Comparison of ENCODE assay signal across 12 mouse cellular contexts in the genomic region with DNA sequence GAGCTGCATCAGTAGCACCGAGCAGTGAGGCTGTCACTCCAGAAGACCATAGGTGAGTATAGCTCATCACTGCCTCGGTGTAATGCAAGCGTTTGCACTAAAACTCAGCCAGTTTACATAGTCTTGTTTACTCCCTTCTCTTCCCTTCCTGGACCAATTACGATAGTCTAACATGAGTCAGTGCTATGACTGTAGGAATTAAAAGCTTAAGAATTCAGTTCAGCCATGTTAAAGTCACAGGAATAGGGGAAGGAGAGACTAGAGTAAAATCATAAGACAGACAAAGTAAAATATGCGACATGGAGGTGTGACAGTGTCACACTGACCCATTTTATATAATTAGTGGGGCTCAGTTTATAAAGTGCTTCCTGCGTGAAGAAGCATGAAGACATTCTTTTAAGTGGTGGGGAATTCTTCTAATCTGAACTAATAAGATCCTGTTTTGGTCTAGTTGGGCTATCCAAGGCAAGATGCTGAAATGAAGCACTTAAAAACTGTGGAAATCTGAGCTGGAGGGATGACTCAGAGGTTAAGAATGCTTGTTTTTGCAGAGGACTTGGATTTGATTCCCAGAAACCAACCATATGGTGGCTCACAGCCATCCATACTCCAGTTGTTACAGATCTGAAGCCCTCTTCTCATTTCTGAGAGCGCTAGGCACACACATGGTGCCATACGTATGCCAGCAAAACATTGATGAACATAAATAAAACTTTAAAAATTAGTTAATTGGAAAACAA.
A peak's percentile ranks its signal among the peaks of the same experiment; 100 is the strongest.
DNase-seq lines count a peak whose midpoint lies in the region; ATAC-seq and TF ChIP-seq lines count a peak whose summit lies in the region.
"Had no signal": no experiment of that assay in that cellular context is flagged by ENCODE, and none has a peak within 500 bp of the region (broad histone marks: within the 10 kb centered on the region; RNA-seq: fewer than 3 reads in every experiment).

No protein-coding gene starts in this region.

- H3K9me3 ChIP-seq in heart, embryonic 11.5 days (replicated peaks; ENCODE audit: control insufficient read depth, low read length): peaks cover 2% of the 10 kb centered on the region; the same call in 1 of the 2 replicates
- H3K9me3 ChIP-seq in heart, embryonic 10.5 days: no peaks in the 10 kb centered on the region
- no peaks in the 10 kb centered on the region for H3K9me3 ChIP-seq in lung, embryonic 15.5 days
- H3K9me3 ChIP-seq in intestine, embryonic 14.5 days (ENCODE audit: control insufficient read depth, low read length): no peaks in the 10 kb centered on the region
- no peaks in the 10 kb centered on the region for H3K9me3 ChIP-seq in stomach, embryonic 16.5 days (replicated peaks; ENCODE audit: control insufficient read depth, low read length)
- H3K9me3 ChIP-seq: limb, embryonic 12.5 days had no signal

- H3K4me2 ChIP-seq in heart, embryonic 11.5 days: no peak overlapping the region
- H3K4me2 ChIP-seq in lung, embryonic 15.5 days: no peak overlapping the region
- no peak overlapping the region for H3K4me2 ChIP-seq in intestine, embryonic 14.5 days (ENCODE audit: low read length)
- H3K4me2 ChIP-seq in stomach, embryonic 16.5 days (ENCODE audit: low read depth, low read length): no peak overlapping the region
- H3K4me2 ChIP-seq: limb, embryonic 12.5 days had no signal

- no peak for TF ChIP-seq POLR2A in lung, adult 2 months (IDR thresholded peaks at IDR 0.05; ENCODE audit: borderline replicate concordance, extremely low read depth, low read depth, low read length)

- H3K4me3 ChIP-seq in heart, embryonic 11.5 days (ENCODE audit: low read depth, low read length): no peak overlapping the region
- H3K4me3 ChIP-seq in heart, embryonic 10.5 days: no peak overlapping the region
- no peak overlapping the region for H3K4me3 ChIP-seq in lung, embryonic 15.5 days
- H3K4me3 ChIP-seq in lung, adult 2 months (replicated peaks; ENCODE audit: extremely low read depth, low read depth, low read length): no peak overlapping the region
- no peak overlapping the region for H3K4me3 ChIP-seq in intestine, embryonic 14.5 days (ENCODE audit: low read depth, low read length)
- H3K4me3 ChIP-seq in stomach, embryonic 16.5 days (replicated peaks; ENCODE audit: low read length): no peak overlapping the region
- no peak overlapping the region for H3K4me3 ChIP-seq in gastrocnemius, adult 2 months
- H3K4me3 ChIP-seq: erythroblast, embryonic 14.5 days; limb, embryonic 12.5 days had no signal

- intact Hi-C loops in gastrocnemius, adult 2 months (cut with DNase I): no loop called here

- no peak for ATAC-seq in heart, embryonic 11.5 days (replicated peaks; ENCODE audit: insufficient number of reproducible peaks, low FRiP score, low TSS enrichment)
- ATAC-seq in lung, embryonic 15.5 days (ENCODE audit: borderline replicate concordance, extremely low read depth, low FRiP score, low TSS enrichment): peak; percentile 42; the same call in 1 of the 2 replicates
- no peak for ATAC-seq in intestine, embryonic 14.5 days (replicated peaks; ENCODE audit: low FRiP score, low TSS enrichment, low read depth)
- ATAC-seq in stomach, embryonic 16.5 days (ENCODE audit: insufficient read depth, low FRiP score): peak; percentile 37; the same call in 1 of the 2 replicates
- ATAC-seq: hindbrain, embryonic 16.5 days had no signal

- H3K9ac ChIP-seq in heart, embryonic 11.5 days (ENCODE audit: low read depth, low read length): no peak overlapping the region
- no peak overlapping the region for H3K9ac ChIP-seq in lung, embryonic 15.5 days
- H3K9ac ChIP-seq in intestine, embryonic 14.5 days (ENCODE audit: low read length): no peak overlapping the region
- no peak overlapping the region for H3K9ac ChIP-seq in stomach, embryonic 16.5 days (ENCODE audit: low read length)
- H3K9ac ChIP-seq: limb, embryonic 12.5 days had no signal

- peak overlapping the region; percentile 15; the same call in 1 of the 2 replicates for H3K27ac ChIP-seq in heart, embryonic 11.5 days (ENCODE audit: low read depth, low read length)
- H3K27ac ChIP-seq in heart, embryonic 10.5 days: no peak overlapping the region
- no peak overlapping the region for H3K27ac ChIP-seq in lung, embryonic 15.5 days
- H3K27ac ChIP-seq in intestine, embryonic 14.5 days (ENCODE audit: low read depth): 0 out of 2 replicates have a peak overlapping the region, but pooled peaks have one; percentile 38
- no peak overlapping the region; the same call in 1 of the 2 replicates for H3K27ac ChIP-seq in stomach, embryonic 16.5 days (ENCODE audit: low read length)
- no peak overlapping the region for H3K27ac ChIP-seq in gastrocnemius, adult 2 months
- H3K27ac ChIP-seq: limb, embryonic 12.5 days had no signal

- no peak for TF ChIP-seq CTCF in lung, adult 2 months (IDR thresholded peaks at IDR 0.05; ENCODE audit: insufficient read depth, low read length)
- TF ChIP-seq CTCF in gastrocnemius, adult 2 months (IDR thresholded peaks at IDR 0.05): no peak

- no peaks in the 10 kb centered on the region for H3K4me1 ChIP-seq in heart, embryonic 11.5 days (ENCODE audit: control insufficient read depth, insufficient read depth, low read length)
- no peaks in the 10 kb centered on the region for H3K4me1 ChIP-seq in heart, embryonic 10.5 days
- no peaks in the 10 kb centered on the region for H3K4me1 ChIP-seq in lung, embryonic 15.5 days
- H3K4me1 ChIP-seq in lung, adult 2 months (ENCODE audit: control insufficient read depth, insufficient read depth, low read length): peaks cover 4% of the 10 kb centered on the region
- H3K4me1 ChIP-seq in intestine, embryonic 14.5 days (replicated peaks; ENCODE audit: control insufficient read depth, insufficient read depth, low read length): no peaks in the 10 kb centered on the region
- no peaks in the 10 kb centered on the region for H3K4me1 ChIP-seq in stomach, embryonic 16.5 days (ENCODE audit: control insufficient read depth, insufficient read depth, low read length)
- H3K4me1 ChIP-seq: limb, embryonic 12.5 days had no signal

- peaks cover 65% of the 10 kb centered on the region for H3K36me3 ChIP-seq in heart, embryonic 11.5 days (ENCODE audit: control insufficient read depth, insufficient read depth, low read length)
- peaks cover 97% of the 10 kb centered on the region for H3K36me3 ChIP-seq in heart, embryonic 10.5 days
- peaks cover 81% of the 10 kb centered on the region for H3K36me3 ChIP-seq in lung, embryonic 15.5 days
- peaks cover 93% of the 10 kb centered on the region for H3K36me3 ChIP-seq in intestine, embryonic 14.5 days (ENCODE audit: control insufficient read depth, insufficient read depth, low read length)
- peaks cover 31% of the 10 kb centered on the region for H3K36me3 ChIP-seq in stomach, embryonic 16.5 days (ENCODE audit: control insufficient read depth, insufficient read depth, low read length)

- DNase-seq in heart, embryonic 10.5 days (ENCODE audit: low spot score): no peak
- no peak for DNase-seq in lung, adult 2 months
- DNase-seq in intestine, embryonic 14.5 days (ENCODE audit: low spot score): no peak
- DNase-seq in cerebellum, adult 18-20 months: no peak
- DNase-seq in gastrocnemius, adult 2 months: no peak
- DNase-seq: thymus, postnatal 14 days had no signal

- no peaks in the 10 kb centered on the region for H3K27me3 ChIP-seq in heart, embryonic 11.5 days (ENCODE audit: control insufficient read depth, insufficient read depth, low read length)
- H3K27me3 ChIP-seq in heart, embryonic 10.5 days (ENCODE audit: insufficient read depth, poor library complexity, severe bottlenecking): no peaks in the 10 kb centered on the region
- no peaks in the 10 kb centered on the region for H3K27me3 ChIP-seq in lung, embryonic 15.5 days
- no peaks in the 10 kb centered on the region for H3K27me3 ChIP-seq in intestine, embryonic 14.5 days (replicated peaks; ENCODE audit: control insufficient read depth, insufficient read depth, low read length)
- no peaks in the 10 kb centered on the region for H3K27me3 ChIP-seq in stomach, embryonic 16.5 days (ENCODE audit: control insufficient read depth, insufficient read depth, low read length)
- H3K27me3 ChIP-seq: limb, embryonic 12.5 days had no signal

- WGBS in heart, embryonic 11.5 days (ENCODE audit: insufficient replicate concordance): 87% methylated on average over 8 of the region's 8 CpGs
- WGBS in heart, embryonic 10.5 days: 89% methylated on average over 8 of the region's 8 CpGs
- 74% methylated on average over 8 of the region's 8 CpGs for WGBS in lung, embryonic 15.5 days
- WGBS in lung, adult 2 months: 55% methylated on average over 8 of the region's 8 CpGs
- 83% methylated on average over 8 of the region's 8 CpGs for WGBS in intestine, embryonic 14.5 days
- 68% methylated on average over 8 of the region's 8 CpGs for WGBS in stomach, embryonic 16.5 days

Comparison
In these comparisons a context has a peak if more than half of its experiments do, and no peak if none do; other contexts are left out.
1. H3K27ac ChIP-seq: peak in heart, embryonic 11.5 days (single experiment) and intestine, embryonic 14.5 days (single experiment); none in heart, embryonic 10.5 days (single experiment), lung, embryonic 15.5 days (single experiment), stomach, embryonic 16.5 days (single experiment) and gastrocnemius, adult 2 months (single experiment).
2. ATAC-seq: peak in lung, embryonic 15.5 days (single experiment) and stomach, embryonic 16.5 days (single experiment); none in heart, embryonic 11.5 days (single experiment) and intestine, embryonic 14.5 days (single experiment).